Mouse (Mus musculus) E14TG2a.4 (cell line): ENCODE data around the gene Sbk2.

Source experiments
- CTCF ChIP-seq: conservative IDR thresholded peaks from 2 replicates; pipeline ENCODE4 v1.5.1; 2014; ENCODE audit warnings: low read length
- POU5F1 ChIP-seq: IDR thresholded peaks from 2 replicates; pipeline ENCODE4 v1.6.1; 2014; ENCODE audit warnings: low read length, borderline replicate concordance

GRCm38 (mm10) chr7:4976832-4977231 is 12.6 kb upstream of the Sbk2 start:
- TF ChIP-seq POU5F1 (no peak), CTCF (peak; percentile 77)
